Mouse (Mus musculus) G1E (cell line): Measurements from ENCODE around the gene Peli2. TPM values are rescaled to one million over a fixed set of nuclear protein-coding genes. Genes with fewer than 3 reads are reported as not detected.
"Not testable (repeated sequence)": the region's sequence is repeated elsewhere in the genome, so short reads cannot be mapped to it uniquely, and the experiment has no call there.

ENCODE experiments used
- ATAC-seq: 2 replicates; pipeline ENCODE4 v1.8.0; 2016; ENCODE audit warnings: mild to moderate bottlenecking; ENCODE audit not compliant: insufficient number of reproducible peaks, poor library complexity, low FRiP score, severe bottlenecking; ENCODE audit errors: extremely low read depth
- DNase-seq: peaks from one replicate; pipeline ENCODE4 v3.0.0; 2012; ENCODE audit warnings: low spot score
- H3K27me3 ChIP-seq: 2 replicates; pipeline ENCODE4 v1.6.1; 2012; ENCODE audit warnings: mild to moderate bottlenecking, low read length, inconsistent platforms; ENCODE audit not compliant: insufficient read depth
- H3K36me3 ChIP-seq: replicated peaks from 2 replicates; pipeline ENCODE3; 2012; ENCODE audit warnings: mild to moderate bottlenecking, inconsistent platforms
- H3K4me1 ChIP-seq: 2 replicates; pipeline ENCODE4 v1.6.1; 2012; ENCODE audit warnings: low read depth, low read length, inconsistent platforms, mixed read lengths; ENCODE audit not compliant: insufficient read depth
- H3K4me3 ChIP-seq: 2 replicates; pipeline ENCODE4 v1.5.1; 2012; ENCODE audit warnings: low read depth, mild to moderate bottlenecking, inconsistent platforms, low read length, moderate library complexity, mixed read lengths
- H3K9me3 ChIP-seq: replicated peaks from 2 replicates; pipeline ENCODE4 v1.6.1; 2012; ENCODE audit warnings: inconsistent platforms
- CTCF ChIP-seq: IDR thresholded peaks from 2 replicates; pipeline ENCODE4 v1.5.1; 2012; ENCODE audit warnings: low read depth, low read length, inconsistent platforms, mixed read lengths
- GATA1 ChIP-seq: IDR thresholded peaks from 2 replicates; pipeline ENCODE4 v1.6.1; 2012; ENCODE audit warnings: borderline replicate concordance, low read length, inconsistent platforms, mixed read lengths
- GATA2 ChIP-seq: IDR thresholded peaks from 2 replicates; pipeline ENCODE4 v1.6.1; 2012; ENCODE audit warnings: low read depth, low read length, inconsistent platforms, borderline replicate concordance
- POLR2AphosphoS5 ChIP-seq: IDR thresholded peaks from 2 replicates; pipeline ENCODE4 v1.6.1; 2012; ENCODE audit warnings: low read depth, low read length, inconsistent platforms; ENCODE audit not compliant: insufficient replicate concordance
- TAL1 ChIP-seq: conservative IDR thresholded peaks from 2 replicates; pipeline ENCODE4 v1.6.1; 2012; ENCODE audit warnings: low read depth, low read length, inconsistent platforms, mixed read lengths
- polyA plus RNA-seq: library from polyadenylated mRNA; stranded (reverse); fragments of >175 nt; gene quantifications from 2 replicates; pipeline ENCODE4 v1.2.3, GENCODE M21; 2012
- total RNA-seq, 2 experiments: library from RNA; stranded (forward) in 1 of 2; stranded (reverse) in 1 of 2; fragments of 200-1000 nt in 1 of 2; fragments of >200 nt in 1 of 2; fragmentation: Nextera tagmentation in 1 of 2; gene quantifications; 2 replicates each; pipeline ENCODE4 v1.2.3; 2014 to 2017

Gene Peli2
- not detected in 2 replicates for total RNA-seq (2014; fragmentation: Nextera tagmentation)
- 0.23 and 0.27 TPM in 2 replicates for total RNA-seq (2017)
- polyA plus RNA-seq = not detected in 2 replicates

DNA sequence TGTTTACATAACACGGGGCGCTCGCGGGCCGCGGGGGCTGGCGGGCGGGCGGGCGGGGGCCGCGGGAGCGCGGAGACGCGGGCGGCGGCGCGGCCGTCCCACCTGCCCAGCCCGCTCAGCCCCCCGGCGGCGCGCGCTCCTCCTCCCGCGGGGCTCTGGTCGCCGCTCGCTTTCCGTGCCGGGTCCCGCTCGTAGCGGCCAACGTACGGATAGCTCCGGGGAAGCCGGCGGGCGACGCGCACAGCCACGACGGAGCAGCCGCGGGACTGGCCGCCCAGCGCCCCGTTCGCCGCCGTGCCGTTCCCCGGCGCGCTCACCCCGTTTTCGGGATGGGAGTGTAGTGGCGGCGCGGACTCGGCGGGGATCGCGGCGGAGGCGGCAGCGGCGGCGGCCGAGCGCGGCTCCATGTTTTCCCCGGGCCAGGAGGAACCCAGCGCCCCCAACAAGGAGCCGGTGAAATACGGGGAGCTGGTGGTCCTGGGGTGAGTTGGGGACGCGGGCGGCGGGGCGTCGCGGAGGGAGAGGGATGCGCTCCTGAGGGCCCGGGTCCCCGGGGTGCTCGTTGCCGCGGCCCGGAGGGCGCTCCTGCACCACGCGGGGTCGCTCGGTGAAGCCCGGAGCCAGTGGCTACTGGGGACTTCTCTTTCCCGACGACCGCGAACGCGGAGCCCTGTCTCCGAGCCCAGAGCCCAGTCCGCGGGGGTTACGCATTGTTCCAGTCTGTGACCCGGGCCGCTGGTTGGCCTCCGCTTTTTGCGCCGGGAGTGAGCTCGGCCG is at the start of gene Peli2:
Gene Peli2, plus strand, starts transcription at position 72 of the 777 bp plus-strand sequence.
- H3K27me3 ChIP-seq = no peaks in the 10 kb centered on the region
- DNase-seq (no peak), ATAC-seq (no peak)
- no peaks in the 10 kb centered on the region for H3K4me1 ChIP-seq
- H3K4me3 ChIP-seq = no peak within 1 kb of the TSS; the same call in 1 of the 2 replicates
- H3K9me3 ChIP-seq = peaks cover 7% of the 10 kb centered on the region
- TF ChIP-seq GATA2 (no peak), GATA1 (no peak), CTCF (no peak), TAL1 (no peak), POLR2AphosphoS5 (no peak)
- H3K36me3 ChIP-seq = no peaks in the 10 kb centered on the region

GRCm38 (mm10) chr14:48072104-48072503 is 48.5 kb upstream of the Peli2 start:
- no peaks in the 10 kb centered on the region for H3K36me3 ChIP-seq
- no peak overlapping the region for H3K4me3 ChIP-seq
- no peak for ATAC-seq
- H3K27me3 ChIP-seq = no peaks in the 10 kb centered on the region
- TF ChIP-seq POLR2AphosphoS5 (no peak), CTCF (no peak), GATA2 (no peak), GATA1 (no peak), TAL1 (no peak)
- no peak for DNase-seq
- H3K9me3 ChIP-seq = no peaks in the 10 kb centered on the region
- no peaks in the 10 kb centered on the region for H3K4me1 ChIP-seq

DNA sequence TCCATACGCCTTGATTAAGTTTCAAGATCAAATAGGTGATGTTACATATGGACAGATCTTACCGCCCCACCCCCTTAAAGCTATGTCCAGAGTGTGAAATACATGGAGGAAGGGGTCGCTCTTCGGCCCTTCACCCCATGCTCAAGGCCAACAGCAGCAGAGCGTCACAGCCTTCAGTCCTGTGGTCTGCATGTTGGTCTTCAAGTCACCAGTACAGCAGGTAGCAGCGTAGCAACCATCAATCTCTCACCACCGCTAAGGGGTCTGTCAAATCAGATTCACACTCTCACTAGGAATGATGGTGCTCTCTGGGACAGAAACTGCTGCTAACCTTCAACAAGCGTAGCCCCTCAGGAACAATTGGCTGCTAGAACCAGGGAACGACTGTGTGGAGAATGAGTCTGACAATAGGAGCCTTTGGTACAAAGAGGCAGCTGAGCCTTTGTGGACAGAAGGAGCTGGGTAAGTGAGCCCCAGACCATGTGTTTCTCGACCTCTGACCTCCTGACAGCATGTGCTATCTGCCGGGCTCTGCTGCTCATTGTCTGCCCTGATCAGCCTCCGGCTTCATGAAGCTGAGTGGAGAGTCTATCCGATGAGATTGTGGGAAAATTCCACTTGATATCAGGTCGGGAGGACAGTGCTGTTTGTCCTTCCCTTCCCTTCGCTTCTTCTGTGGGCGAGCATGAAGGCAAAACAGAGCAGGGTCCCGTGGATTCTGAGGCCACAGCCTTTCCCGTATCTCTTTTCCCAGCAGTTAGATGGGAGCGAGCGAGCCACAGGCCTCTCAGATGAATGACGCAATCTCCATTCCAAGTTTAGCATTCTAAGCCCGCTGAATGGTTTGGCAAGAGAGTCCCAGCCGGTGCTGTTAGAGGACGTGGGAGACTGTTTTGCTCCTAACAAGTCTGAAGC is 47.1 kb upstream of the Peli2 start:
- TF ChIP-seq TAL1 = no peak
- no peak for TF ChIP-seq GATA1
- no peak for TF ChIP-seq GATA2
- H3K4me3 ChIP-seq = no peak overlapping the region
- ATAC-seq (no peak), DNase-seq (no peak)
- no peaks in the 10 kb centered on the region for H3K36me3 ChIP-seq
- H3K9me3 ChIP-seq = no peaks in the 10 kb centered on the region
- no peaks in the 10 kb centered on the region for H3K4me1 ChIP-seq
- H3K27me3 ChIP-seq = no peaks in the 10 kb centered on the region

- H3K9me3 ChIP-seq, H3K4me3 ChIP-seq, ATAC-seq, DNase-seq, H3K36me3 ChIP-seq, H3K4me1 ChIP-seq, H3K27me3 ChIP-seq: not testable (repeated sequence)
Measured at GRCm38 (mm10) chr14:48079574-48079973, 41.0 kb upstream of the Peli2 start.

GRCm38 (mm10) chr14:48083836-48084812 is 36.5 kb upstream of the Peli2 start:
- no peak for ATAC-seq
- Histone ChIP-seq H3K4me3 (no peak overlapping the region), H3K27me3 (no peaks in the 10 kb centered on the region), H3K4me1 (no peaks in the 10 kb centered on the region), H3K36me3 (no peaks in the 10 kb centered on the region), H3K9me3 (no peaks in the 10 kb centered on the region)
- no peak for DNase-seq
- TF ChIP-seq TAL1 = no peak
- TF ChIP-seq CTCF = no peak
- TF ChIP-seq GATA2 = no peak
- TF ChIP-seq GATA1 = no peak
- no peak for TF ChIP-seq POLR2AphosphoS5

GRCm38 (mm10) chr14:48086682-48087297 is 33.8 kb upstream of the Peli2 start:
- Histone ChIP-seq H3K4me3 (no peak overlapping the region), H3K9me3 (no peaks in the 10 kb centered on the region), H3K4me1 (no peaks in the 10 kb centered on the region), H3K36me3 (no peaks in the 10 kb centered on the region), H3K27me3 (no peaks in the 10 kb centered on the region)
- DNase-seq (no peak), ATAC-seq (no peak)
- no peak for TF ChIP-seq POLR2AphosphoS5
- no peak for TF ChIP-seq TAL1
- TF ChIP-seq GATA2 = no peak
- no peak for TF ChIP-seq CTCF
- TF ChIP-seq GATA1 = no peak
